Mouse (Mus musculus) urinary bladder, postnatal 25 days (tissue): Measurements from ENCODE around the gene Kti12.

Experiments used
- DNase-seq: peaks from one replicate; pipeline ENCODE4 v3.0.0; 2022; ENCODE audit warnings: low spot score

Kti12 gene

DNA sequence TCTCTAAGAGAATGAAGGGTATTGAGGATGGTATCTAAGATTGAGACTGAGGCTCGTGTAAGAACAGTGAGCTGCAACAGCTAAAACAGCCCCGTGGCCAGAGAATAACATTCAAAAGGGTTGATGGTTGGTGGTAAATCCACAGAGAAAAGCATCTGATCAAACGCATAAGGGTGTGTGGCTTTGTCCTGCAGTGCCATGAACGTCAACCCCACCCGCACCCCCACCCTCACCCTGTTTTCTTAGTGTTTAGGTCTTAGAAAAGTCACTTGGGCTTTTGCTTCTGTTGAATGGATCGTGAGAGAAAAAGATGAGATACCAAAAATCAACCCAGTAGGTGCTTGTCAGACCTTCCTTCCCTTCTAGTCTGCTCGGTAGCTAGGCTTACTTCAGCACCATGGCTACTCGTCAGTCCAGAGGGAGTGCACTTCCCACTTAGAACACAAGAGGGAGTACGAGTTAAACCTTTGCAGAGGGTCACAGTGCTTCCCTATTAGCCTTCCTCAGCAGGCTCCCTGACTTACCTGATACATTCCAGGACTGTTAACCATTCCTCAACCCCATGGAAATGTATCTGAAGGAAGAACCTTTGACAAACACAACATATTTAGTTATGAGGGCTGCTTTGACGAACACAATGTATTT is 22.3 kb downstream of the Kti12 start:
- DNase-seq: peak; percentile 75

DNA sequence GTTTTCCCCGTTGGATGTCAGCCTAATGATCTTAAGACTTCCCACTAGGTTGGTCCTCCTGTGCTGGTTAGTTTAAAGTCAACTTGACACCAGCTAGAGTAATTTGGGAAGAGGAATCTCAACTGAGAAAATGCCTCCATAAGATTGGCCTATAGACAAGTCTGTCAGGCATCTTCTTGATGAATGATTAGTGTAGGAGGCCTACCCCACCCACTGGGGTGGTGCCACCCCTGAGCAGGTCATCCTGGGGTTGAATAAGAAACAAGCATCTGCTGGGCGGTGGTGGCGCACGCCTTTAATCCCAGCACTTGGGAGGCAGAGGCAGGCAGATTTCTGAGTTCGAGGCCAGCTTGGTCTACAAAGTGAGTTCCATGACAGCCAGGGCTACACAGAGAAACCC is 26.2 kb downstream of the Kti12 start:
- no peak for DNase-seq

DNA sequence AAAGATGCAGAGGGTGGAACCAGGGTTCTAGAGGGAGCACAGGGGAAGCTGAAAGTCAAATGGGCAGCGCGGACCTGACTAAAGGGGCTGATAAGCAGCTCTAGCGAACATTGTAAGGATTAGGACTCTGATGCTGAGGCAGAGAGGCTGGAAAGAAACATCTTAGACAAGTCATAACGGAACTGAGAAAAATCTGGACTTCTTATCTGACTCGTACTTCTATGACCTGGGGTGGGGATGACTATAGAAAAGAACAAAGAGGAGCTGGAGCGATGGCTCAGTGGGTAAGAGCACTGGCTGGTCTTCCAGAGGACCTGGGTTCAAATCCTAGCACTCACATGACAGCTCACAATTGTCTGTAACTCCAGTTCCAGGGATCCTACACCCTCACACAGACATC is 30.3 kb downstream of the Kti12 start:
- no peak for DNase-seq

DNA sequence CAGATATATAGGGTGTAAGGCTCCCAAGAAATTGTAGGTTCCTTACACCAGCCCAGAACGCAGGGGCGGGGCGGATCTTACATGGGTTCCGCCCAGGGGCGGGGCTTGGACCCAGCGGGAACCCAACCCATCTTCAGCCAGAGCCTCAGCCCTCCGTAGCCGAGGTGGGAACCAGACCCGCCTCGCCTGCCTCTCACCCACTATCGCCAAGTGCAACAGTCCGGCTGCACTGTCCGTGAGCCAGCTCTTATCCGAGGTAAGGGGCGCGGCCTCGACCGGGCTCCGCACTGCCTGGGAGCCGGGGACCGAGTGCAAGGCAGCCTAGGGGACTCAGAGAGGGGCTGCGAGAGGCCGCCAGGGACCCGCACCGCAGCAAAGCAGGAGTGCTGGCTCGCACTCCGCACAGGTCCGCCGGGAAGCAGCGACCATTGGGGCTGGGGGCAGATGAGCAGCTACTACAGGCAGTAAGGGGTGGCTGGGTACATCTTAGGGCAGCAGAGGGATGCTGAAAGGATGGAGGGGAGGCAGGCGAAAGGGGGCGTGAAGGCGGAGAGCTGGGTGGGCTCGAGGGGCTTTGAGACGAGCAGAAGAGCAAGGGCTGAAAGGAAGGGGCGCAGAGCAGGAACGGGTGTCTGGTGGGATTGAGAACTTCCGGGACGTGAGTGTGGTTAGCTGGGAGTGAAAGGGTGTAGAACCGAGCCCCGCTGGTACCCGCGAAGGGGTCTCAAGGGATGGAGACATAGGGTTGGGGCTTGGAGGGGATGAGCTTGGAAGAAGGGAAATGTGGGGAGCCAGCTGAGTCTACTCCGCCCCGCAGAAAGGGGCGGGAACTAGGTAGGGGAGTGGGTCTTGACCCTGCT is 31.6 kb downstream of the Kti12 start, which contains the start of gene Rab3b:
Gene Rab3b, plus strand, starts transcription at position 101 of the 860 bp plus-strand sequence.
- DNase-seq: peak; percentile 54

DNA sequence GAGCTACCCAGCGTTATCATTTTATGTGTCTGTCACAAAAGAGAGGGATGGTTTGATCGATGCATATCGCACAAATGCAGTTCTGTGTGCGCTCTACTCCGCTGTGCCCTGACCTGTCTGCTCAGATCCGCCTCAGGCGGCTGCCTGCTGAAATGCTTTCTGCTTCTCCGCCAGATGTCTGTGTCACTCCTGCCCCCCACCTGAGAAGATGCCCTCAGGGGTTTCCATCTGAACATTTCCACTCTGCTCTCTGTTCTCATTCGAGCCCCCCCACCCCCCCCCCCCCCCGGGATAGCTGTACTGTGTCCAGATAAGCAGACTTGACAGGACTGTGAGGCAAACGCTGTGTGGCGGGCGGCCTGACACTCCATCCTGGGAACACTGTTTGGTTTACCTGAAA is 36.2 kb downstream of the Kti12 start:
- DNase-seq: no peak

DNA sequence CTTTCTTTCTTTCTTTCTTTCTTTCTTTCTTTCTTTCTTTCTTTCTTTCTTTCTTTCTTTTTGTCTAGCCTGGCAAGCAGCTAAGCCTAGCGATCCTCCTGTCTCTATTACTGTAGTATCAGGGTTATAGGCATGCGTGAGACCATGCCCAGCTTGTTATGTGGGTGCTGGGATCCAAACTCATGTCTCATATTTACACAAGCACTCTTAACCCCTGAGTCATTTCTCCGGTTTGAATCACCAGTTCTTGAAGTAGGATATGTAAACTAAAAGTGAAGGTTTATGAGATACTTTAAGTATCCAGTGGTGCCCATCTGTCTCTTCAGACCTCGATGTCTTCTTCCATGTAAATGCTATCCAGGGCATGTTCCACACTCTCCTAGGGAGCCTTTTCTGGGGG is 39.9 kb downstream of the Kti12 start:
- no peak for DNase-seq

DNA sequence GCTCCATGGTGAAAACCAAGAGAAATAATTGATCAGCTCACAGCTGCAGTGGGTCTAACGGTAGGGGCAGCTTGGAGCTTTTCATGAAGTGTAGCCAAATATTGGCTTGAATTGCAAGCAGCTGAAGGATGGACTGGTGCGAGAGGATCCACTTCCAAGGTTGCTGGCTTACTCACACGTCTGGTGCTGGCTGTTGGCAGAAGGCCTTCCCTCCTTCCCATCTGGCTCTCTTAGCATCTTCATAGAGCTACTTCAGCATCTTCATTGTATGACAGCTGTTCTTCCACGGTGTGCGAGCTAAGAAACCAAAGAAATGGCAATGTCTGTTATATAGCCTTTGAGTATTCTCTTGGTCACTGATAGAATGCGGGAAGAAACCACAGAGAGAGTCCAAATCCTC is 43.3 kb downstream of the Kti12 start:
- DNase-seq: no peak
